Mouse (Mus musculus) lung, postnatal 0 days (tissue): ENCODE results near the gene Ednra.

Experiments
- CTCF ChIP-seq: IDR thresholded peaks from 2 replicates; pipeline ENCODE4 v1.5.1; 2016; ENCODE audit warnings: antibody characterized with exemption, mild to moderate bottlenecking
- EP300 ChIP-seq: IDR thresholded peaks from 2 replicates; pipeline ENCODE4 v1.6.1; 2016; ENCODE audit warnings: antibody characterized with exemption, mild to moderate bottlenecking, control low read depth

GRCm38 (mm10) chr8:77623677-77624209 lies 100.5 kb downstream of the Ednra start:
- TF ChIP-seq CTCF (no peak), EP300 (no peak)
